Mouse (Mus musculus): ENCODE data around the gene Zfp280b. TPM values are rescaled to one million over a fixed set of nuclear protein-coding genes. Genes with fewer than 3 reads are reported as not detected.
A peak's percentile ranks its signal among the peaks of the same experiment; 100 is the strongest.

Gene Zfp280b
- polyA plus RNA-seq, 1 experiment from 2014 or later = 12.0 TPM

DNA sequence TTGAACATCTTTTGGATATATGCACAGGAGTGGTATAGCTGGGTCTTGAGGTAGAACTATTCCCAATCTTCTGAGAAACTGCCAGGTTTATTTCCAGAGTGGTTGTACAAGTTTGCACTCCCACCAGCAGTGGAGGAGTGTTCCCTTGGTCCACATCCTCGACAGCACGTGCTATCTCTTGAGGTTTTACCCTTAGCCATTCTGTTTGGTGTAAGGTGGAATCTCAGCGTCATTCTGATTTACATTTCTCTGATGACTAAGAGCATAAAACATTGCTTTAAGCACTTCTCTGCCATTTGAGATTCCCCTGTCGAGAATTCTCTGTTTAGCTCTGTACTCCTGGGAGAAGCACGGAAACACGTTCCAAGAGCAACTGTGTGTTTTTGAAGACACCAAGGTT is 19.5 kb upstream of the Zfp280b start:
- Histone ChIP-seq H3K27me3 (no peaks in the 10 kb centered on the region), H3K9ac (no peak overlapping the region), H3K4me3 (no peak overlapping the region), H3K9me3 (peaks cover 2% of the 10 kb centered on the region; the same call in 1 of the 2 replicates), H3K36me3 (no peaks in the 10 kb centered on the region), H3K27ac (replicated peaks) (no peak overlapping the region), H3K4me1 (replicated peaks) (no peaks in the 10 kb centered on the region), H3K4me2 (no peak overlapping the region)
- 80% methylated on average over 6 of the region's 6 CpGs for WGBS
- ATAC-seq (ENCODE audit: low read depth) = no peak

DNA sequence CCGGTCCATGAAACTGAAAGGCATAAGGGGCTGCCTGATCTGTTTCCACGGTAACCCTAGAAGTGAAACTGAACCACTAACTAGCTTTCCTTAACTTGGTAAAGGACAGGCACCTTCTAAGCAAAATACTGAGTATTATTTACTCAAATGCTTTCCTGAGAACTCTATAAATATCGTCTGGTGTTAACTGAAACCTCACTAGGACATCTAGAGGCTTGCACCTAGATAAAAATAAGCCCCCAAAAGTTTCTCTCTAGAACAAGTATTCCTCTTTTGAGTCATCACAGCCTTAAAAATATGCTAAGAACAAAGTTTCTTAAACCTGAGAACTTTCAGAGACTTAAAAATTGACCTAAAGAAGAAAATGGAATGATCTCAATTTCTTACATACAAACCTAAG is 15.6 kb upstream of the Zfp280b start:
- H3K4me2 ChIP-seq = no peak overlapping the region
- H3K36me3 ChIP-seq = no peaks in the 10 kb centered on the region
- WGBS = 89% methylated on average over 3 of the region's 3 CpGs
- no peaks in the 10 kb centered on the region for H3K4me1 ChIP-seq (replicated peaks)
- no peak overlapping the region for H3K4me3 ChIP-seq
- ATAC-seq (ENCODE audit: low read depth) = no peak
- H3K27ac ChIP-seq (replicated peaks) = no peak overlapping the region
- peaks cover 2% of the 10 kb centered on the region; the same call in 1 of the 2 replicates for H3K9me3 ChIP-seq
- H3K9ac ChIP-seq = no peak overlapping the region
- H3K27me3 ChIP-seq = no peaks in the 10 kb centered on the region

DNA sequence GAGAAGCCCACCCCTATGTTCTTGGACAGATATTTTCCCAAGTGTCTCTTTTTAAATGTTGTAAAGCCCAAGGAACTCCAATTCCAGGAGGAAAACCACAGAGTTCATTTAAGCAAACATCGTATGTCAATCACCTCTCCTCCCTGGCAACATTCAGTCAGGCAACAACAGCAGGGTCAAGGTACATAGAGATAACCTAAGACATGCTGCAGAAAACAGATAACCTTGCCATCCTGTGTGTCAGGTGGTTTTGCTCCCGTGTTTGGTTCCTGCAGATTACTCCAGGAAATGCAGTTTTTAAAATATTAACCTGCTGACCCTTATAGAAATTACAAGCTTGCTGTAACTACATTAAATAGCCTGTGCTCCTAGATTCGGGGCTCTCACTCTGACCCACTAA is 10.7 kb upstream of the Zfp280b start:
- no peak overlapping the region for H3K4me2 ChIP-seq
- 0 out of 2 replicates have a peak, but pooled peaks cover 6% of the 10 kb centered on the region for H3K9me3 ChIP-seq
- no peak overlapping the region for H3K27ac ChIP-seq (replicated peaks)
- no peaks in the 10 kb centered on the region for H3K4me1 ChIP-seq (replicated peaks)
- H3K36me3 ChIP-seq = no peaks in the 10 kb centered on the region
- 86% methylated on average over 3 of the region's 3 CpGs for WGBS
- H3K27me3 ChIP-seq = no peaks in the 10 kb centered on the region
- no peak overlapping the region for H3K9ac ChIP-seq
- no peak for ATAC-seq (ENCODE audit: low read depth)
- H3K4me3 ChIP-seq = no peak overlapping the region

DNA sequence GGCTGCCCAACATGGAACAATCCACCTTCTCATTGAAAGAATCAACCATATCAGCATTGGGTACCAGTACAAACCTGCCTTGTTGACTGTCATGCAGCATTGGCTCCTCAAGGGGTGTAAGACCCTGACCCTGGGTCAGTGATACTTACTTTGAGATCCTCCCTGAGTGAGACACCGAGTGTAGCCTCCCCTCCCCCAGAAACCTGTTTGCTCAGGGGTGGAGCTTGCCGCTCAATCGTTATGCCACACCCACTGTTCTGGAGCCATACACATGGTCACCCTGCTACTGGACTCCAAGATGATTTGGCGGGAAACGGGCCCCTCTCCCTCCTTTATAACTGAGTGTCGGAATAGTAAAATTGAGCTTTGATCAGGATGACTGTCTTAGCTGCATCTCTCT is 8.5 kb upstream of the Zfp280b start:
- no peak overlapping the region for H3K4me3 ChIP-seq
- H3K9me3 ChIP-seq = 0 out of 2 replicates have a peak, but pooled peaks cover 6% of the 10 kb centered on the region
- no peaks in the 10 kb centered on the region for H3K4me1 ChIP-seq (replicated peaks)
- ATAC-seq (ENCODE audit: low read depth) = no peak
- H3K27ac ChIP-seq (replicated peaks) = no peak overlapping the region
- WGBS = 94% methylated on average over 6 of the region's 6 CpGs
- no peak overlapping the region for H3K4me2 ChIP-seq
- no peak overlapping the region for H3K9ac ChIP-seq
- H3K27me3 ChIP-seq = no peaks in the 10 kb centered on the region
- H3K36me3 ChIP-seq = no peaks in the 10 kb centered on the region

DNA sequence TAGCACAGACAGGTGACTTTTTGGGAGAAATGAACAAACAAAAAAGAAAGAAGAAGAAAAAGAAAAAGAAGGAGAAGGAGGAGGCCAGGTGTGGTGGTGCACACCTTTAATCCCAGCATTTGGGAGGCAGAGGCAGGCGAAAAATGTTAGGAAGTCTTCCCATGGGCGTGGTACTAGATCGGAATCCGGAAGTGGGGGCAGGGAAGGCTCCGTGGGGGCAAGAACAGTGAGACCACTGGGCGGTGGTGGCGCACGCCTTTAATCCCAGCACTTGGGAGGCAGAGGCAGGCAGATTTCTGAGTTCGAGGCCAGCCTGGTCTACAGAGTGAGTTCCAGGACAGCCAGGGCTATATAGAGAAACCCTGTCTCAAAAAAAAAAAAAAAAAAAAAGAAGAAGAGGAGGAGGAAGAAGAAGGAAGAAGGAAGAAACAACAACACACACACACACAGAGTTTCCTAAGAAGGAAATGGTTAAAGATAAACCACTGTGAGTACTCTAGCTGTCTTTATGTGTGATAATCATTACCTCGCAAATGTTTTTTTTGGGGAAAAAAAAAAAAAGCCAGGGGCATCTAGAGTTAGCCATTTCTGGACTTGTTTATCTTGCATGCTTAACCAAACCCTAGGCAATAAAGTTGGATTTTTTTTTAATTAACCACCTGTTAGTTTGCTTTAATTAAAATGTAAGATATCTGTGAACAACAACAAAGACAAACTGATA is 6.8 kb upstream of the Zfp280b start:
- Histone ChIP-seq H3K9me3 (0 out of 2 replicates have a peak, but pooled peaks cover 6% of the 10 kb centered on the region), H3K27ac (replicated peaks) (no peak overlapping the region), H3K36me3 (no peaks in the 10 kb centered on the region), H3K4me2 (no peak overlapping the region), H3K9ac (no peak overlapping the region), H3K27me3 (no peaks in the 10 kb centered on the region), H3K4me1 (replicated peaks) (no peaks in the 10 kb centered on the region), H3K4me3 (no peak overlapping the region)
- WGBS = 97% methylated on average over 9 of the region's 10 CpGs
- no peak for ATAC-seq (ENCODE audit: low read depth)

DNA sequence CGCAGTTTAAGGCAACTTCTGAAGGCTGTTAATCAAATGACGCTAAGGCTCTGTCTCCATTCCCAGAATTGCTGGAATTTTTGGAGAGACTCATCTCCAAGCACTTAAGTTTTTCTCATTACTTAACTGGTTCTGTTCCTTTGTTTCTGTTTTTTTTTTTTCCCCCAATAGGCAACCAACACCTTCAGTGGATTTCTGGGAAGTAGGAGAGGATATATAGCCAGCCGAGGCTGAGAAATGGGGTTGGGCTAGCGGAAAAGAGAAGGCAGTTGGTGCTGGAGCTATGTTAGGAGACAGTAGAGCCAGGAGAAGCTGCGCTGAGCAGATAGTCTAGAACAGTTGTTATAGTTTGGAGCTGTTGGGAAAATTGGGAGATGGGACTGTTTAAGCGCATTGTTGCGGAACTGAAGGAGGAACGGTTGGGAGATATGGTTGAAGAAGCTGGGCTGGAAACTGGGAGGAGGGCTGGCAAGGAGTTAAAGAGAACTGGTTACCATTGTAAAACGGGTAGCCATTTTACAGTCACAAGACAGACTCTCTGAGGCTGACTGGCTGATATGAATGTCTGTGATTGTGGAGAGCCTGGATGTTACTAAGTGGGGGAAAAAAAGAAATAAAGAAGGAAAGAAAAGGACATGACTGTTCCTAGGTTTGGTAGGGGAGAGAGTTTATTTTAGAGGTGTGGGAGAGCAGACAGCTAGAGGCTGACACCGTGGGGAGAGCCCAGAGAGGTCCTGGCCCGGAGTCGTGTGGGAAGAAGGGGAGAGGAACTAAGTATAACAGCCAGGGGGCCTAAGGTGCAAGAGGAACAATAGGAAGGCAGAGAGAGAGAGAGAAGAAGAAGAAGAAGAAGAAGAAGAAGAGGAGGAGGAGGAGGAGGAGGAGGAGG is 5.1 kb upstream of the Zfp280b start:
- no peak for ATAC-seq (ENCODE audit: low read depth)
- 64% methylated on average over 12 of the region's 12 CpGs for WGBS

DNA sequence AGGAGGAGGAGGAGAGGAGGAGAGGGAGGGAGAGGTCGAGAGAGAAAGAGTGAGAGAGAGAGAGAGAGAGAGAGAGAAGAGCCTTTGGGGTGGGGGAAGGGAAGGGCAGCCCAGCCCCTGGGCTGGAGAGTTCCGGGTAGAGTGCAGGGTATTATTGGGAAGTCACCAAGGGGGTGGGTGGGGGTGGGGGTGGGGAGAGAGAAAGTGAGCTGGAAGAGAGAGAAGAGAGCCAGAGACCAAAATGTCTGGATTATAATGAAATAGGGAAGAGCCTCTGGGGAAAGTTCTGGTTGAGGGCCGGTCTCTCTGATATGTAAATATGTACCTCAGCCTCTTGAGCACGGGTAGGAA is 4.5 kb upstream of the Zfp280b start:
- Histone ChIP-seq H3K27ac (replicated peaks) (no peak overlapping the region), H3K27me3 (no peaks in the 10 kb centered on the region), H3K4me2 (no peak overlapping the region), H3K4me3 (no peak overlapping the region), H3K9ac (no peak overlapping the region), H3K36me3 (no peaks in the 10 kb centered on the region), H3K4me1 (replicated peaks) (peaks cover 5% of the 10 kb centered on the region), H3K9me3 (0 out of 2 replicates have a peak, but pooled peaks cover 6% of the 10 kb centered on the region)
- no peak for ATAC-seq (ENCODE audit: low read depth)
- WGBS = 24% methylated on average over 4 of the region's 4 CpGs

More for the DNA sequence above, 5.1 kb upstream of the Zfp280b start:
- Histone ChIP-seq H3K9ac (no peak overlapping the region), H3K27me3 (no peaks in the 10 kb centered on the region), H3K4me1 (replicated peaks) (peaks cover 3% of the 10 kb centered on the region), H3K36me3 (no peaks in the 10 kb centered on the region), H3K9me3 (0 out of 2 replicates have a peak, but pooled peaks cover 6% of the 10 kb centered on the region), H3K4me2 (no peak overlapping the region), H3K4me3 (no peak overlapping the region), H3K27ac (replicated peaks) (no peak overlapping the region)

DNA sequence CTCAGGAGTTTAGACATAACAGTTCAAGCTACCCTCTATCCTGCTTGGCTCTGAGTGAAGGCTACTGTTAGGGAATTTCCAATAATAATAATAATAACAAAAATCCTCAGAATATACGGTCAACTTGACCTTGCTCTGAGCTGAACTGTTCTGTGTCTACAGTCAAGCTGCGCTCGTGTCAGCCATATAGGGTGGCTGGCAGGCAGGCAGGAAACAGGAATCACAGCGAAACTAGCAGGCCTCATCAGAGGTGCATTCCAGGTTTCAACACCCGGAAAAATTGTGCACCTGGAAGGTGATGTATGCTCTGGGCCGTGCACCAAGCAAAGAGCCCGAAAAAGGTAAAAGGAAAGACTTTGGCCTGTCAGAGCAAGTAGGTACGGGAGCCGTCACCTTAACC is 4.1 kb upstream of the Zfp280b start:
- no peak overlapping the region for H3K4me3 ChIP-seq
- no peak overlapping the region; the same call in 1 of the 2 replicates for H3K9ac ChIP-seq
- 77% methylated on average over 9 of the region's 9 CpGs for WGBS
- H3K36me3 ChIP-seq = no peaks in the 10 kb centered on the region
- H3K4me2 ChIP-seq = no peak overlapping the region
- peaks cover 9% of the 10 kb centered on the region for H3K4me1 ChIP-seq (replicated peaks)
- H3K9me3 ChIP-seq = 0 out of 2 replicates have a peak, but pooled peaks cover 6% of the 10 kb centered on the region
- no peaks in the 10 kb centered on the region for H3K27me3 ChIP-seq
- no peak for ATAC-seq (ENCODE audit: low read depth)
- H3K27ac ChIP-seq (replicated peaks) = no peak overlapping the region

DNA sequence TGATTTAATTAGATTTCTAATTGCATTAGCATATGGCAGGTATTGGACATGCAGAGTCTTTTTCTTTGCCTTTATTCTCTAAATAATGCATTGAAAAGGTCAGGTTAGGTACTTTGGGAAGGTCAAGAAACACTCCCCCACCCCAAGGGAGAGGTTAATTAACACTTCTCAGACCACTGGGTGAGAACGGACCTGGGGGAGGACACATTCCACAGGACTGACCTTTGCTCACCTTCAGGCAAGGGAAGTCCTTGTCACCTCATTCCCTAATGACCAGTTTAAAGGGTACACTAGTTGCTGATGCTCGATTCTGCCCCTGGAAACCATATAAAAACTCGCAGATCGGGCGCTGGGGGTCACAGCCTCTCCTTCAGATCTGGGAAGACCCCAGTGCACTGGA is 3.2 kb upstream of the Zfp280b start:
- Histone ChIP-seq H3K27ac (replicated peaks) (no peak overlapping the region), H3K36me3 (no peaks in the 10 kb centered on the region), H3K9me3 (0 out of 2 replicates have a peak, but pooled peaks cover 6% of the 10 kb centered on the region), H3K27me3 (no peaks in the 10 kb centered on the region), H3K4me3 (no peak overlapping the region), H3K9ac (no peak overlapping the region), H3K4me1 (replicated peaks) (peaks cover 17% of the 10 kb centered on the region), H3K4me2 (no peak overlapping the region)
- no peak for ATAC-seq (ENCODE audit: low read depth)
- WGBS = 79% methylated on average over 5 of the region's 5 CpGs

DNA sequence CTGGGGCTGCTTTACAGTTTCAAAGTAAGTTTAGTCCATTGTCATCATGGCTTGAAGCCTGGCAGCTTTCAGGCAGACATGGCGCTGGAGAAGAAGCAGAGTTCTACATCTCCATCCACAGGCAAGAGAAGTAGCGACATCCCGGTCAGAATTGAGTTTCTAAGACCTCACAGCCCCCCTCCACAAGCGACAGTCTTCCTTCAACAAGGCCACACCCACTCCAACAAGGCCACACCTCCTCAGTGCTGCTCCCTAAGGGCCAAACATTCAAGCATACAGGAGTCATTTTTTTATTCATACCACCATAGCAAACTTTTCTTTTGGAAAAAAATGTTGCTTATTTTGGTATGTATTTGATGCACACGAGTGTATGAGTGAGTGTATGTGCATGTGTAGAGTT is 2.0 kb upstream of the Zfp280b start:
- WGBS = 69% methylated on average over 5 of the region's 5 CpGs
- Histone ChIP-seq H3K27me3 (no peaks in the 10 kb centered on the region), H3K27ac (replicated peaks) (no peak overlapping the region)

DNA sequence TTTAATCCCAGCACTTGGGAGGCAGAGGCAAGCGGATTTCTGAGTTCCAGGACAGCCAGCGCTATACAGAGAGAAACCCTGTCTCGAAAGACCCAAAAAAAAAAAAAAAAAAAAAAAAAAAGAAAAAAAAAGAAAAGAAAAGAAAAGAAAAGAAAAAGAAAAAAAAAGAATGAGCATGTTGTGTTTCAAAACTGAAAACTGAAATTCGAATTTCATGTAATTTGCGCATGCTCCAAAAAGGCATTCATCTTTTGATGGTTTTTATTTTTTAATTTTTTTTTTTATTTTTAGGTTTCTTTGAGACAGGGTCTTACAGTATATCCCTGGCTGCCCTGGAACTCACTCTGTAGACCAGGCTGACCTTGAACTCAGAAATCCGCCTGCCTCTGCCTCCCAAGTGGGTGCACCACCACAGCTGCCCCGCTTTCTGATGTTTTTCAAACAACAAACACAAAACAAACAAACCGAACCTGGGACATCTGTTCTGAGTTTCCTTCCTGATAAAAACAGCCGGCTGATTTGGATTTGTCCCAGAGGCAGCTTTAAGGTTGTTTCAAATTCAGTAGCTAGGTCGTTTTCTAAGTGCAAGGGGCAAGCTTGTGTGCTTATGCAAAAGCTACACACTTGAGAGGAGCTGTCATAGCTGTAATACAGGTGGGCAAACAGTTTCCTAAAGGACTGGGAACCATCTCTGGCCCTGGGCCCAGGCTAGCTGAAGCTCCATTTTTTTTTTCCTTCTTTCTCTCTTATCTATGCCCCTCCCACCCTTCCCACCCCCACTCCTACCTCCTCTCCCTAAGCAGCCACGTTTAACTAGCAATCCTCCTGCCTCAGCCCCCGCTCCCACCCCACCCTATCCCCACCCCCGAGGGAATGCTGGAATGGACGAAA is 694 bp upstream of the Zfp280b start:
- no peaks in the 10 kb centered on the region for H3K27me3 ChIP-seq
- peak overlapping the region; percentile 75 for H3K4me2 ChIP-seq
- H3K9ac ChIP-seq = peak overlapping the region; percentile 92
- H3K4me3 ChIP-seq = peak overlapping the region; percentile 94
- 59% methylated on average over 14 of the region's 14 CpGs for WGBS
- H3K36me3 ChIP-seq = peaks cover 14% of the 10 kb centered on the region
- H3K27ac ChIP-seq (replicated peaks) = peak overlapping the region; percentile 80
- peak; percentile 72 for ATAC-seq (ENCODE audit: low read depth)
- no peaks in the 10 kb centered on the region for H3K9me3 ChIP-seq
- H3K4me1 ChIP-seq (replicated peaks) = peaks cover 18% of the 10 kb centered on the region

More for the DNA sequence above, 2.0 kb upstream of the Zfp280b start:
- peaks cover 18% of the 10 kb centered on the region for H3K4me1 ChIP-seq (replicated peaks)
- no peak overlapping the region for H3K4me2 ChIP-seq
- no peaks in the 10 kb centered on the region for H3K9me3 ChIP-seq
- H3K9ac ChIP-seq = no peak overlapping the region
- ATAC-seq (ENCODE audit: low read depth) = no peak
- H3K36me3 ChIP-seq = 0 out of 2 replicates have a peak, but pooled peaks cover 6% of the 10 kb centered on the region
- H3K4me3 ChIP-seq = no peak overlapping the region
